Mouse (Mus musculus): ENCODE measurements around the gene Fut2.

- TF ChIP-seq EP300 (optimal IDR thresholded peaks at IDR 0.05) (no peak), CTCF (IDR thresholded peaks at IDR 0.05; ENCODE audit: low read depth) (no peak)
These were observed 28.5 kb downstream of the Fut2 start for GRCm38 (mm10) chr7:45637710-45638109.

Measured in stomach, postnatal 0 days (tissue).